Mouse (Mus musculus) erythroblast, embryonic 14.5 days (primary cell): ENCODE measurements around the gene Gp9. TPM values are rescaled to one million over a fixed set of nuclear protein-coding genes. Genes with fewer than 3 reads are reported as not detected.
A peak's percentile ranks its signal among the peaks of the same experiment; 100 is the strongest.

ENCODE experiments used
- H3K27me3 ChIP-seq: 2 replicates; pipeline ENCODE4 v1.6.1; 2012; ENCODE audit warnings: inconsistent platforms; ENCODE audit not compliant: control insufficient read depth
- H3K36me3 ChIP-seq: 2 replicates; pipeline ENCODE4 v1.6.1; 2012; ENCODE audit warnings: mild to moderate bottlenecking, inconsistent platforms; ENCODE audit not compliant: control insufficient read depth
- H3K4me1 ChIP-seq: 2 replicates; pipeline ENCODE4 v1.6.1; 2012; ENCODE audit warnings: inconsistent platforms; ENCODE audit not compliant: control insufficient read depth
- H3K4me3 ChIP-seq: replicated peaks from 2 replicates; pipeline ENCODE3; 2012; ENCODE audit warnings: moderate library complexity, mild to moderate bottlenecking, inconsistent platforms
- H3K9me3 ChIP-seq: 2 replicates; pipeline ENCODE4 v1.6.1; 2012; ENCODE audit warnings: low read length, inconsistent platforms, mixed read lengths; ENCODE audit not compliant: control insufficient read depth
- GATA1 ChIP-seq: IDR thresholded peaks from 2 replicates; pipeline ENCODE4 v1.6.1; 2012; ENCODE audit warnings: low read length, inconsistent platforms, mixed read lengths
- TAL1 ChIP-seq: IDR thresholded peaks from 3 replicates; pipeline ENCODE4 v1.6.1; 2012; ENCODE audit warnings: low read length, inconsistent platforms, mixed read lengths
- polyA plus RNA-seq: library from polyadenylated mRNA; stranded (reverse); fragments of >175 nt; gene quantifications from 2 replicates; pipeline ENCODE4 v1.2.3, GENCODE M21; 2012

Gene Gp9
- polyA plus RNA-seq, 1 experiment = 8.1 TPM

GRCm38 (mm10) chr6:87778294-87779173 lies 662 bp downstream of the Gp9 start:
- Histone ChIP-seq H3K4me1 (peaks cover 63% of the 10 kb centered on the region), H3K9me3 (no peaks in the 10 kb centered on the region; the same call in 1 of the 2 replicates), H3K4me3 (peak overlapping the region; percentile 66), H3K36me3 (peaks cover 41% of the 10 kb centered on the region), H3K27me3 (peaks cover 2% of the 10 kb centered on the region; the same call in 1 of the 2 replicates)
- TF ChIP-seq TAL1 (no peak), GATA1 (no peak)

- H3K27me3 ChIP-seq = peaks cover 2% of the 10 kb centered on the region; the same call in 1 of the 2 replicates
- no peak for TF ChIP-seq TAL1
- TF ChIP-seq GATA1 = no peak
Measured at GRCm38 (mm10) chr6:87779174-87780165, 1.6 kb downstream of the Gp9 start.

DNA sequence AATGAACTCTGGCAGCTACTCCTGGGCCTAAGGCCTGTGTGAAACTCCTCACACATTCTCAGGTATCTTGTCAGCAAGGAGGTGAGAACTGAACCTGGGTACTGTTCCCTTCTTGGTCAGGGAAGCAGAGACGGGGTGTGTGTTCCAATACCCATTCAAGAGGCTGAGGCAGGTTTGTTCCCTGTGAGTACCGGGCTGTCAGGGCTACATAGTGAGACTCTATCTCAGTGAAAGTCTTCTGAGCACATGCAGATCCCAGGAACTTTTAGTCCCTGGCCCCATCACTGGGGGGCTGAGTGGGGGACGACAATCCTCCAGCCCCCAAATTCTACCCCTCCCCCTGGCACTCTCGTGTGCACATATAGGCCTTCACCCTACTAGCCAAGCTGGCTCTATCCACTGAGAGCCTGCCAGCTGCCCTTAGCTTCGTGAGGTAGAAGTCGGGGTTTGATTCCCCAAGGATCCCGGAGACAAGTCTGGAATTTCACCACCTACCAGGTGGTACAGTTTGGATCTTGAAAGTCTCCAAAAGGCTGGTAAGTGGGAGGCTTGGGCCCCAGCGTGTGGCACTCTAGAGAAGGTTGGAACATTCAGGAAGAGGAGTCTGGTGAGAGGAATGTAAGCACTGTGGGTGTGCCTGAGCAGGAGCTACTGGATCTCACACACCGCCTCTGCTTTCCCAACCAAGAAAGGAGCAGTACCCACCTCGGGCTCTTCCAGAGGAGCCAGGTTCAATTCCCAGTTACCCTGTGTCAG lies 2.9 kb downstream of the Gp9 start:
- no peak overlapping the region for H3K4me3 ChIP-seq

More at GRCm38 (mm10) chr6:87779174-87780165, 1.6 kb downstream of the Gp9 start:
- Histone ChIP-seq H3K4me1 (peaks cover 69% of the 10 kb centered on the region), H3K36me3 (peaks cover 41% of the 10 kb centered on the region), H3K9me3 (no peaks in the 10 kb centered on the region; the same call in 1 of the 2 replicates), H3K4me3 (no peak overlapping the region)

DNA sequence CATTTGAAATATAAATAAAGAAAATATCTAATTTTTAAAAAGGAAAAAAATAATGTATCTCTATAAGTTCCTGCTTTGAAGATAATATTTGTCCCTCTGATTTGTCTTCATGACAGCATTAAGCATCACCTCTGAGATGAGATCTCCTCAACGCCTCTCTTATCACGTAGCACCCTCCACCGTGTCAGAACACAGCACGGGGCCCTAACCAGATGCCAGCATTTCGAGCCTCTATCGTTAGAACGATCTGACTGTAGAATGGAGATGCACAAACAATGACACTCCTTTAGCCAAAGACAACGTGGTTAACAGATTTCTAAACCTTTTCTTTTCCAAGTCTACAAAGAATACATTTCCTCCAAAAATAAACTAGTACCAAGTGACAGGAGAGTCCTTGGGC lies 6.2 kb downstream of the Gp9 start:
- peaks cover 43% of the 10 kb centered on the region for H3K36me3 ChIP-seq
- TF ChIP-seq GATA1 (no peak), TAL1 (no peak)
- no peak overlapping the region for H3K4me3 ChIP-seq
- H3K27me3 ChIP-seq = no peaks in the 10 kb centered on the region
- H3K4me1 ChIP-seq = peaks cover 60% of the 10 kb centered on the region
- H3K9me3 ChIP-seq = no peaks in the 10 kb centered on the region

More for the DNA sequence above, 2.9 kb downstream of the Gp9 start:
- Histone ChIP-seq H3K36me3 (peaks cover 45% of the 10 kb centered on the region), H3K9me3 (no peaks in the 10 kb centered on the region), H3K27me3 (no peaks in the 10 kb centered on the region), H3K4me1 (peaks cover 68% of the 10 kb centered on the region)
- TF ChIP-seq TAL1 = no peak
- no peak for TF ChIP-seq GATA1

- Histone ChIP-seq H3K36me3 (peaks cover 54% of the 10 kb centered on the region), H3K27me3 (no peaks in the 10 kb centered on the region), H3K4me3 (no peak overlapping the region), H3K4me1 (peaks cover 68% of the 10 kb centered on the region), H3K9me3 (no peaks in the 10 kb centered on the region)
- TF ChIP-seq GATA1 = no peak
Measured at GRCm38 (mm10) chr6:87786621-87787020, 8.7 kb downstream of the Gp9 start.

- Histone ChIP-seq H3K36me3 (peaks cover 60% of the 10 kb centered on the region), H3K4me3 (no peak overlapping the region), H3K27me3 (no peaks in the 10 kb centered on the region), H3K4me1 (peaks cover 72% of the 10 kb centered on the region), H3K9me3 (no peaks in the 10 kb centered on the region)
- no peak for TF ChIP-seq GATA1
Measured at GRCm38 (mm10) chr6:87787108-87787890, 9.4 kb downstream of the Gp9 start.

DNA sequence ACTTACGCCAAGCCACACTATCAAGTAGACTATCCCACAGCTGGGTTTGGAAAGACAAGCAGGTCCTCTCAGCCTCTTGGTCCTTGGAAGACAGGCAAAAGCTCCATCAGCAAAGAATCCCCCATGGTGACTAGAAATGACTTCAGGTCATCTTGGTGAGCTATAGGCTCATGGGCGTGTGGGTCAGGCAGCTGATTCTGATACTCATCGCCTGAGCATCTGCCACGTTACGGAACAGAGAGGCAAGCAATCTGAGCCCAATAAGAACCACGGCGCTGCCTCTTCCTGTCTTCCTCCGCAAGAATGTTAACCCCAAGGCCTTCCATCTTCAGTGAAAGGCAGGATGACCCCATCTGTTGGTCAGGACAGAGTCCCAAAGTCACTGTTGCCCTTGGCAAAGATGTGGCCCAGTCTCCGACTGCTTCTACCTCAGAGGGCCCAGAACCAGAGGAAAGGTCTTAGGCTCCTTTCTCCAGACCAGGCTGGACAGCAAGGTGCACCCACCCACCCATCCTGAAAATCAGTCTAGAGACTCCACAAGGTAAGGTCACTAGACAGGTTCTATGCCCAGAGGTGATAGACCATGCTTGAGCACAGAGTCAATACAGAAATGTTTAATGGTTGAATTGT lies 10.5 kb downstream of the Gp9 start:
- no peak overlapping the region for H3K4me3 ChIP-seq
- H3K9me3 ChIP-seq = no peaks in the 10 kb centered on the region
- TF ChIP-seq GATA1 (no peak), TAL1 (no peak)
- peaks cover 79% of the 10 kb centered on the region for H3K4me1 ChIP-seq
- H3K27me3 ChIP-seq = no peaks in the 10 kb centered on the region
- H3K36me3 ChIP-seq = peaks cover 71% of the 10 kb centered on the region
